Comparison of ENCODE assay signal across 9 mouse cellular contexts in the genomic region with DNA sequence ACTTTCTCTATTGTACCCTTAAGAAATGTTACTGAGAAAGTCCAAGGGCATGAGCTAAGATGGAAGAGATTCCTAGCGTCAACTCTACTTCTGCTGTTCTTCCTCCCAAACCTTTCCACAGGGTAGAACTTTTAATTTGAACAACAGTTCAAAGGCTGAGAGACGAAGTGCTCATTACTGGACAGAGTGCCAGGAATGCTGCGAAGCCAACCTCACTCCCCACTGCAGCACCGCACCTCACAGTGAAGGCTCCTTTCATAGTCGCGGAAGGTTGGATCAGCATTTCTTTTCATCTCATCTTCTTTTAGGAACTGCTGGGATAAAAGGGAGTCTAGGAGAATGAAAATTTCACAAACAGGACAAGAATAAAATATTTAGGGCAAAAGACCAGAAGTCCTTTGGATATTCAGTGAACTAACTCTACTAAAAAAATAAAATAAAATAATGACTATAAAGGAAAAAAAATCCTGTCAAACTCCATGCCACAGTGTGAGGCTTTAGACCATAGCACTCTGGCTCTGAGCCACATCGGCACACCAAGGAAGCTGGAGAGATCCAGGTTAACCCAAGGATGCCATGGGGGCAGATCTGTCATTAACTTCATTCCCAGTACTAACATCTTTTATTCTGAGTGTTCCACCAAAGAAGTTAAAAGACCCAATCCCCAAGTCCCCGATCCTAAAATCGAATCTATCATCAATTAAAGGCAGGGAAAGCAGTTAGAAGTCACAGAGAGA. TPM values are rescaled to one million over a fixed set of nuclear protein-coding genes. Genes with fewer than 3 reads are reported as not detected.
DNase-seq lines count a peak whose midpoint lies in the region; ATAC-seq and TF ChIP-seq lines count a peak whose summit lies in the region.
"Had no signal": no experiment of that assay in that cellular context is flagged by ENCODE, and none has a peak within 500 bp of the region (broad histone marks: within the 10 kb centered on the region; RNA-seq: fewer than 3 reads in every experiment).

No protein-coding gene starts in this region.

- no peak overlapping the region for H3K9ac ChIP-seq in hindbrain, embryonic 13.5 days
- H3K9ac ChIP-seq in hindbrain, embryonic 12.5 days, result no peak overlapping the region
- no peak overlapping the region for H3K9ac ChIP-seq in kidney, embryonic 16.5 days (replicated peaks; ENCODE audit: low read length)
- no peak overlapping the region for H3K9ac ChIP-seq in stomach, postnatal 0 days (ENCODE audit: low read length)
- H3K9ac ChIP-seq: midbrain, embryonic 15.5 days had no signal

- no peak for TF ChIP-seq CTCF in testis, adult 2 months (IDR thresholded peaks at IDR 0.05; ENCODE audit: control insufficient read depth, insufficient read depth, insufficient replicate concordance, low read depth, low read length)
- TF ChIP-seq CTCF in stomach, postnatal 0 days (IDR thresholded peaks at IDR 0.05; ENCODE audit: low read depth), result no peak

- H3K27ac ChIP-seq in hindbrain, embryonic 13.5 days, result 0 out of 2 replicates have a peak overlapping the region, but pooled peaks have one; percentile 70
- no peak overlapping the region for H3K27ac ChIP-seq in hindbrain, embryonic 12.5 days
- H3K27ac ChIP-seq in testis, adult 2 months (ENCODE audit: control insufficient read depth, insufficient read depth, low read depth, low read length), result 0 out of 2 replicates have a peak overlapping the region, but pooled peaks have one; percentile 15
- H3K27ac ChIP-seq in kidney, embryonic 16.5 days (ENCODE audit: low read length), result peak overlapping the region; percentile 86
- H3K27ac ChIP-seq in stomach, postnatal 0 days (replicated peaks), result peak overlapping the region; percentile 86

- H3K36me3 ChIP-seq in hindbrain, embryonic 13.5 days, result no peaks in the 10 kb centered on the region
- H3K36me3 ChIP-seq in hindbrain, embryonic 12.5 days, result no peaks in the 10 kb centered on the region
- no peaks in the 10 kb centered on the region for H3K36me3 ChIP-seq in testis, adult 2 months (ENCODE audit: control insufficient read depth, insufficient read depth, low read length)
- no peaks in the 10 kb centered on the region for H3K36me3 ChIP-seq in kidney, embryonic 16.5 days (ENCODE audit: insufficient read depth, low read length)
- H3K36me3 ChIP-seq in stomach, postnatal 0 days (ENCODE audit: control insufficient read depth, insufficient read depth, low read length), result no peaks in the 10 kb centered on the region
- H3K36me3 ChIP-seq: midbrain, embryonic 15.5 days had no signal

- peaks cover 49% of the 10 kb centered on the region for H3K4me1 ChIP-seq in hindbrain, embryonic 13.5 days (replicated peaks)
- peaks cover 39% of the 10 kb centered on the region for H3K4me1 ChIP-seq in hindbrain, embryonic 12.5 days
- peaks cover 15% of the 10 kb centered on the region for H3K4me1 ChIP-seq in testis, adult 2 months (ENCODE audit: control insufficient read depth, insufficient read depth, low read length)
- H3K4me1 ChIP-seq in kidney, embryonic 16.5 days (ENCODE audit: insufficient read depth, low read length), result peaks cover 46% of the 10 kb centered on the region
- H3K4me1 ChIP-seq in stomach, postnatal 0 days (replicated peaks; ENCODE audit: control insufficient read depth, insufficient read depth), result peaks cover 27% of the 10 kb centered on the region

- no peaks in the 10 kb centered on the region for H3K9me3 ChIP-seq in hindbrain, embryonic 13.5 days
- no peaks in the 10 kb centered on the region for H3K9me3 ChIP-seq in hindbrain, embryonic 12.5 days (replicated peaks)
- H3K9me3 ChIP-seq in kidney, embryonic 16.5 days (ENCODE audit: low read length), result no peaks in the 10 kb centered on the region
- H3K9me3 ChIP-seq in stomach, postnatal 0 days (ENCODE audit: control insufficient read depth, low read length), result no peaks in the 10 kb centered on the region
- H3K9me3 ChIP-seq: midbrain, embryonic 15.5 days had no signal

- no peak for ATAC-seq in hindbrain, embryonic 13.5 days (ENCODE audit: low FRiP score)
- ATAC-seq in hindbrain, embryonic 12.5 days (ENCODE audit: low FRiP score), result no peak
- ATAC-seq in kidney, embryonic 16.5 days (ENCODE audit: low FRiP score, low TSS enrichment), result no peak
- ATAC-seq in stomach, postnatal 0 days (ENCODE audit: low FRiP score, low TSS enrichment), result no peak
- ATAC-seq: midbrain, embryonic 15.5 days had no signal

- TF ChIP-seq EP300 in stomach, postnatal 0 days (optimal IDR thresholded peaks at IDR 0.05), result no peak

- TF ChIP-seq POLR2A in testis, adult 2 months (IDR thresholded peaks at IDR 0.05; ENCODE audit: control insufficient read depth, low read depth, low read length), result no peak

- DNase-seq in testis, postnatal 10 days (ENCODE audit: low spot score), result no peak
- no peak for DNase-seq in stomach, postnatal 0 days (ENCODE audit: low spot score)
- DNase-seq in embryo, embryonic 10 days (ENCODE audit: low spot score), result no peak
- no peak for DNase-seq in adrenal gland, adult 18-20 months (ENCODE audit: low spot score in 2 of 2)

- no peak overlapping the region for H3K4me3 ChIP-seq in hindbrain, embryonic 13.5 days
- no peak overlapping the region for H3K4me3 ChIP-seq in hindbrain, embryonic 12.5 days
- no peak overlapping the region for H3K4me3 ChIP-seq in testis, adult 2 months (ENCODE audit: control insufficient read depth, low read depth, low read length)
- H3K4me3 ChIP-seq in kidney, embryonic 16.5 days (ENCODE audit: low read length), result no peak overlapping the region
- no peak overlapping the region for H3K4me3 ChIP-seq in stomach, postnatal 0 days (ENCODE audit: low read depth, low read length)
- H3K4me3 ChIP-seq: midbrain, embryonic 15.5 days had no signal

- 49% methylated on average over 9 of the region's 9 CpGs for WGBS in hindbrain, embryonic 13.5 days
- 46% methylated on average over 9 of the region's 9 CpGs for WGBS in hindbrain, embryonic 12.5 days
- WGBS in kidney, embryonic 16.5 days, result 61% methylated on average over 9 of the region's 9 CpGs
- WGBS in stomach, postnatal 0 days, result 52% methylated on average over 9 of the region's 9 CpGs

- no peaks in the 10 kb centered on the region for H3K27me3 ChIP-seq in hindbrain, embryonic 13.5 days
- H3K27me3 ChIP-seq in hindbrain, embryonic 12.5 days, result no peaks in the 10 kb centered on the region
- H3K27me3 ChIP-seq in testis, adult 2 months (ENCODE audit: control insufficient read depth, insufficient read depth, low read length), result no peaks in the 10 kb centered on the region
- no peaks in the 10 kb centered on the region for H3K27me3 ChIP-seq in kidney, embryonic 16.5 days (ENCODE audit: insufficient read depth, low read length)
- H3K27me3 ChIP-seq in stomach, postnatal 0 days (ENCODE audit: control insufficient read depth, insufficient read depth, low read length), result no peaks in the 10 kb centered on the region
- H3K27me3 ChIP-seq: midbrain, embryonic 15.5 days had no signal

- no peak overlapping the region for H3K4me2 ChIP-seq in hindbrain, embryonic 13.5 days
- no peak overlapping the region for H3K4me2 ChIP-seq in hindbrain, embryonic 12.5 days (replicated peaks)
- H3K4me2 ChIP-seq in kidney, embryonic 16.5 days (replicated peaks; ENCODE audit: low read depth, low read length), result no peak overlapping the region
- no peak overlapping the region; the same call in 1 of the 2 replicates for H3K4me2 ChIP-seq in stomach, postnatal 0 days (replicated peaks; ENCODE audit: low read depth)
- H3K4me2 ChIP-seq: midbrain, embryonic 15.5 days had no signal

RNA-seq across cellular contexts. Expression of gene Ier5, which starts 5.3 kb away (rescaled TPM):
- polyA plus RNA-seq in hindbrain, embryonic 13.5 days (2015; fragmentation: Nextera tagmentation; extraction: Ambion mirVana), result 5.5 and 8.8 TPM in 2 replicates
- 16.5 and 17.7 TPM in 2 replicates for polyA plus RNA-seq in hindbrain, embryonic 12.5 days (2016; fragmentation: Nextera tagmentation; extraction: Ambion mirVana)
- polyA plus RNA-seq in testis, adult 2 months (2012; rRNA removed), result 5.3 and 5.8 TPM in 2 replicates
- polyA plus RNA-seq in kidney, embryonic 16.5 days (2015; fragmentation: Nextera tagmentation; extraction: Ambion mirVana), result 4.4 and 5.3 TPM in 2 replicates
- 7.3 and 11.2 TPM in 2 replicates for polyA plus RNA-seq in stomach, postnatal 0 days (2015; fragmentation: Nextera tagmentation; extraction: Ambion mirVana)
- total RNA-seq in adrenal gland, adult 18-20 months (2021), result 10 to 100 TPM in 1 of 2 experiments, 1 to 10 TPM in 1; 9.4 to 15.5 TPM

RNA-seq across cellular contexts. Expression of gene Mr1, which starts 52.5 kb away (rescaled TPM):
- 1.3 and 2.1 TPM in 2 replicates for polyA plus RNA-seq in hindbrain, embryonic 13.5 days (2015; fragmentation: Nextera tagmentation; extraction: Ambion mirVana)
- 2.1 and 2.4 TPM in 2 replicates for polyA plus RNA-seq in hindbrain, embryonic 12.5 days (2016; fragmentation: Nextera tagmentation; extraction: Ambion mirVana)
- polyA plus RNA-seq in testis, adult 2 months (2012; rRNA removed), result 1.2 and 1.6 TPM in 2 replicates
- 7.1 and 8.6 TPM in 2 replicates for polyA plus RNA-seq in kidney, embryonic 16.5 days (2015; fragmentation: Nextera tagmentation; extraction: Ambion mirVana)
- 4.2 and 4.3 TPM in 2 replicates for polyA plus RNA-seq in stomach, postnatal 0 days (2015; fragmentation: Nextera tagmentation; extraction: Ambion mirVana)
- 10 to 100 TPM; 24.9 to 32.1 TPM for total RNA-seq in adrenal gland, adult 18-20 months (2021)
